Mouse (Mus musculus) macrophage (primary cell): Measurements from ENCODE around the gene C87414. TPM values are rescaled to one million over a fixed set of nuclear protein-coding genes. Genes with fewer than 3 reads are reported as not detected.
"Not testable (repeated sequence)": the region's sequence is repeated elsewhere in the genome, so short reads cannot be mapped to it uniquely, and the experiment has no call there.

Source experiments
- H3K27ac ChIP-seq: fragments of 350-480 bp; formaldehyde crosslinking; 2 replicates; pipeline ENCODE4 v1.9.0; 2021
- H3K36me3 ChIP-seq: fragments of 350-480 bp; formaldehyde crosslinking; 2 replicates; pipeline ENCODE4 v1.9.0; 2021; ENCODE audit errors: inconsistent target
- H3K4me3 ChIP-seq: fragments of 350-480 bp; formaldehyde crosslinking; 2 replicates; pipeline ENCODE4 v1.9.0; 2021; ENCODE audit errors: inconsistent target
- H3K79me2 ChIP-seq: fragments of 350-480 bp; formaldehyde crosslinking; 2 replicates; pipeline ENCODE4 v1.9.0; 2021; ENCODE audit errors: inconsistent target
- WGBS: methylation state at CpG from one replicate; pipeline ENCODE4 v1.1.7; 2026; ENCODE audit warnings: inconsistent platforms; ENCODE audit not compliant: missing documents; 5-methylcytosine and 5-hydroxymethylcytosine counted together
- polyA plus RNA-seq: library from polyadenylated mRNA; stranded (reverse); fragments of 250-400 nt; gene quantifications from 3 replicates; pipeline ENCODE4 v1.2.4, GENCODE M21; 2018; ENCODE audit warnings: inconsistent platforms
- total RNA-seq, 78 experiments: library from RNA; depleted of rRNA; stranded (reverse); fragments of 250-400 nt; gene quantifications; 1 replicate in 9 of 78; 2 replicates in 24 of 78; 3 replicates in 43 of 78; 4 replicates in 2 of 78; pipeline ENCODE4 v1.2.4; 2018; ENCODE audit warnings: inconsistent platforms in 56 of 78

Gene C87414
- total RNA-seq (2018; cell fraction: chromatin; rRNA removed) = not detected
- not detected for total RNA-seq (2018; cell fraction: cytosol; rRNA removed)
- total RNA-seq (2018; cell fraction: nucleus; rRNA removed) = not detected
- not detected in 3 replicates for polyA plus RNA-seq

DNA sequence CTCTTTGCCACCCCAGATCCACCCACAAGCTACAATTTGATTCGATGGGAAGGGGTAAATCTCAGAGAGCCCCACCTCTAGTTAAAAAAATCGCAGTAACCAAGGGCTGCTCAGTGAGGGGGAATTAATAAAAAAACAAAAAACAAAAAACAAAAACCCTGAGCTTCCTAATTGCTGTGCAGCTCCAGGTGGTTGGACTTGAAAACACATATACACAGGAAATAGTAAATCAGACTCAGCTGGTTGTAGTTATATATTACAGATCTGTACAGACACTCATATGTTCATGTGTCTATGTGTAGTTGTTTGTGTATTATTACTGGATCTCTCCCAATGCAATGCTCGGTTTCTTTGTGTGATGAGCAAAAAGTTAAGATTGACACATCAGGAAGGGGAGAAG is at the start of gene C87414:
Gene C87414 (minus strand): TSS at position 101 of the 400 bp plus-strand sequence.
- not testable (repeated sequence) for H3K36me3 ChIP-seq, H3K27ac ChIP-seq, H3K4me3 ChIP-seq, H3K79me2 ChIP-seq
- no CpG with 5 or more reads among the region's 3 CpGs for WGBS

- WGBS = 76% methylated on average over 2 of the region's 3 CpGs
- not testable (repeated sequence) for H3K36me3 ChIP-seq, H3K4me3 ChIP-seq, H3K27ac ChIP-seq, H3K79me2 ChIP-seq
These were observed 13.3 kb upstream of the C87414 start for GRCm38 (mm10) chr5:93684661-93685060.

Other genes starting within 250 kb of the C87414 start
- not detected in 3 replicates for gene Gm16427, start 131.4 kb downstream of the C87414 start, polyA plus RNA-seq
- not detected in 3 replicates for gene Gm7792, start 172.2 kb upstream of the C87414 start, polyA plus RNA-seq